Mouse (Mus musculus) CH12.LX (cell line): ENCODE measurements at regions not wholly inside any gene's neighbourhood (a gene's known extent, or its start where the extent isn't known, plus 50 kb on each side); places are given as distances from the start of the nearest gene placed in this dataset.

Experiments used
- CTCF ChIP-seq, 2 experiments: IDR thresholded peaks in 1 of 2; conservative IDR thresholded peaks in 1 of 2; 2 replicates each; pipeline ENCODE4 v1.5.1; 2011 to 2012; ENCODE audit warnings: low read depth in 2 of 2, low read length in 2 of 2, improper control_type of control experiment in 1 of 2, inconsistent platforms in 1 of 2, mild to moderate bottlenecking in 1 of 2, moderate library complexity in 1 of 2
- EP300 ChIP-seq: IDR thresholded peaks from 2 replicates; pipeline ENCODE4 v1.6.1; 2011; ENCODE audit warnings: low read length, improper control_type of control experiment
- MAFK ChIP-seq: IDR thresholded peaks from 2 replicates; pipeline ENCODE4 v1.6.1; 2011; ENCODE audit warnings: low read length, improper control_type of control experiment; ENCODE audit not compliant: insufficient replicate concordance
- MYC ChIP-seq: IDR thresholded peaks from 2 replicates; pipeline ENCODE4 v1.6.1; 2011; ENCODE audit warnings: low read depth, mild to moderate bottlenecking, improper control_type of control experiment, low read length
- UBTF ChIP-seq: IDR thresholded peaks from 2 replicates; pipeline ENCODE4 v1.6.1; 2012; ENCODE audit warnings: low read depth, mild to moderate bottlenecking, inconsistent platforms, low read length, improper control_type of control experiment, moderate library complexity
- ZNF384 ChIP-seq: IDR thresholded peaks from 2 replicates; pipeline ENCODE4 v1.6.1; 2012; ENCODE audit warnings: low read depth, low read length, improper control_type of control experiment, inconsistent platforms

- TF ChIP-seq EP300, result no peak
- no peak for TF ChIP-seq ZNF384
- TF ChIP-seq CTCF (conservative IDR thresholded peaks at IDR 0.05 in 1 of 2, IDR thresholded peaks at IDR 0.05 in 1 of 2; ENCODE audit: low read depth in 2 of 2, low read length in 2 of 2), result no peak
- no peak for TF ChIP-seq MAFK
- TF ChIP-seq MYC, result no peak
- TF ChIP-seq UBTF, result no peak
Observed at GRCm38 (mm10) chr15:86932345-86933075, 611.6 kb upstream of the Fam19a5 start.
